Mouse (Mus musculus): ENCODE results near the gene Jazf1. TPM values are rescaled to one million over a fixed set of nuclear protein-coding genes. Genes with fewer than 3 reads are reported as not detected.

Gene Jazf1
- polyA plus RNA-seq, 1 experiment from 2014 or later = 3.2 TPM

- 62% methylated on average over 3 of the region's 3 CpGs for WGBS
- Histone ChIP-seq H3K9ac (ENCODE audit: low read depth, low read length) (no peak overlapping the region), H3K4me3 (replicated peaks; ENCODE audit: low read depth, low read length) (no peak overlapping the region), H3K4me2 (ENCODE audit: low read length) (no peak overlapping the region), H3K27ac (no peak overlapping the region), H3K9me3 (replicated peaks; ENCODE audit: low read length) (no peaks in the 10 kb centered on the region), H3K36me3 (ENCODE audit: insufficient read depth, low read length) (no peaks in the 10 kb centered on the region), H3K4me1 (replicated peaks; ENCODE audit: insufficient read depth, low read length) (no peaks in the 10 kb centered on the region), H3K27me3 (ENCODE audit: insufficient read depth, low read length) (no peaks in the 10 kb centered on the region)
- no peak for TF ChIP-seq CTCF (IDR thresholded peaks at IDR 0.05; ENCODE audit: low read depth)
- ATAC-seq (replicated peaks; ENCODE audit: low FRiP score, low read depth) (no peak), DNase-seq (ENCODE audit: low spot score) (no peak)
These were observed 30.3 kb downstream of the Jazf1 start for GRCm38 (mm10) chr6:53038176-53038575.

GRCm38 (mm10) chr6:53034362-53035011 lies 33.9 kb downstream of the Jazf1 start:
- no peaks in the 10 kb centered on the region for H3K27me3 ChIP-seq (ENCODE audit: insufficient read depth, low read length)
- no peaks in the 10 kb centered on the region for H3K4me1 ChIP-seq (replicated peaks; ENCODE audit: insufficient read depth, low read length)
- no peaks in the 10 kb centered on the region for H3K9me3 ChIP-seq (replicated peaks; ENCODE audit: low read length)
- DNase-seq (ENCODE audit: low spot score) (no peak), ATAC-seq (replicated peaks; ENCODE audit: low FRiP score, low read depth) (no peak)
- no peak overlapping the region for H3K4me2 ChIP-seq (ENCODE audit: low read length)
- H3K36me3 ChIP-seq (ENCODE audit: insufficient read depth, low read length) = no peaks in the 10 kb centered on the region
- 78% methylated on average over 6 of the region's 6 CpGs for WGBS
- TF ChIP-seq CTCF (IDR thresholded peaks at IDR 0.05; ENCODE audit: low read depth) = no peak
- H3K27ac ChIP-seq = no peak overlapping the region
- H3K4me3 ChIP-seq (replicated peaks; ENCODE audit: low read depth, low read length) = no peak overlapping the region
- no peak overlapping the region for H3K9ac ChIP-seq (ENCODE audit: low read depth, low read length)

GRCm38 (mm10) chr6:53032730-53033484 lies 35.5 kb downstream of the Jazf1 start:
- H3K9me3 ChIP-seq (replicated peaks; ENCODE audit: low read length) = no peaks in the 10 kb centered on the region
- DNase-seq (ENCODE audit: low spot score) (peak; percentile 28), ATAC-seq (replicated peaks; ENCODE audit: low FRiP score, low read depth) (no peak)
- WGBS = 71% methylated on average over 4 of the region's 4 CpGs
- H3K4me1 ChIP-seq (replicated peaks; ENCODE audit: insufficient read depth, low read length) = no peaks in the 10 kb centered on the region
- H3K27me3 ChIP-seq (ENCODE audit: insufficient read depth, low read length) = no peaks in the 10 kb centered on the region
- no peak overlapping the region for H3K4me2 ChIP-seq (ENCODE audit: low read length)
- peak; percentile 59 for TF ChIP-seq CTCF (IDR thresholded peaks at IDR 0.05; ENCODE audit: low read depth)
- H3K27ac ChIP-seq = no peak overlapping the region
- no peaks in the 10 kb centered on the region for H3K36me3 ChIP-seq (ENCODE audit: insufficient read depth, low read length)
- no peak overlapping the region for H3K4me3 ChIP-seq (replicated peaks; ENCODE audit: low read depth, low read length)
- no peak overlapping the region for H3K9ac ChIP-seq (ENCODE audit: low read depth, low read length)

- no peaks in the 10 kb centered on the region for H3K4me1 ChIP-seq (replicated peaks; ENCODE audit: insufficient read depth, low read length)
- no peaks in the 10 kb centered on the region for H3K36me3 ChIP-seq (ENCODE audit: insufficient read depth, low read length)
- no peaks in the 10 kb centered on the region for H3K27me3 ChIP-seq (ENCODE audit: insufficient read depth, low read length)
- H3K27ac ChIP-seq = no peak overlapping the region
- H3K4me3 ChIP-seq (replicated peaks; ENCODE audit: low read depth, low read length) = no peak overlapping the region
- DNase-seq (ENCODE audit: low spot score) (no peak), ATAC-seq (replicated peaks; ENCODE audit: low FRiP score, low read depth) (no peak)
- TF ChIP-seq CTCF (IDR thresholded peaks at IDR 0.05; ENCODE audit: low read depth) = no peak
- H3K9ac ChIP-seq (ENCODE audit: low read depth, low read length) = no peak overlapping the region
- H3K4me2 ChIP-seq (ENCODE audit: low read length) = no peak overlapping the region
- no peaks in the 10 kb centered on the region for H3K9me3 ChIP-seq (replicated peaks; ENCODE audit: low read length)
- WGBS = 93% methylated on average over 2 of the region's 2 CpGs
These were observed 46.4 kb downstream of the Jazf1 start for GRCm38 (mm10) chr6:53022069-53022468.

- Histone ChIP-seq H3K4me3 (replicated peaks; ENCODE audit: low read depth, low read length) (no peak overlapping the region), H3K9me3 (replicated peaks; ENCODE audit: low read length) (no peaks in the 10 kb centered on the region), H3K27ac (no peak overlapping the region), H3K4me2 (ENCODE audit: low read length) (no peak overlapping the region), H3K9ac (ENCODE audit: low read depth, low read length) (no peak overlapping the region), H3K36me3 (ENCODE audit: insufficient read depth, low read length) (no peaks in the 10 kb centered on the region), H3K4me1 (replicated peaks; ENCODE audit: insufficient read depth, low read length) (no peaks in the 10 kb centered on the region), H3K27me3 (ENCODE audit: insufficient read depth, low read length) (no peaks in the 10 kb centered on the region)
- 54% methylated on average over 2 of the region's 2 CpGs for WGBS
- no peak for DNase-seq (ENCODE audit: low spot score)
- ATAC-seq (replicated peaks; ENCODE audit: low FRiP score, low read depth) = no peak
- no peak for TF ChIP-seq CTCF (IDR thresholded peaks at IDR 0.05; ENCODE audit: low read depth)
These were observed 47.4 kb downstream of the Jazf1 start for GRCm38 (mm10) chr6:53021081-53021480.

GRCm38 (mm10) chr6:53017357-53018205 lies 50.9 kb downstream of the Jazf1 start:
- Histone ChIP-seq H3K4me3 (replicated peaks; ENCODE audit: low read depth, low read length) (no peak overlapping the region), H3K4me1 (replicated peaks; ENCODE audit: insufficient read depth, low read length) (no peaks in the 10 kb centered on the region), H3K36me3 (ENCODE audit: insufficient read depth, low read length) (no peaks in the 10 kb centered on the region), H3K27ac (no peak overlapping the region), H3K9ac (ENCODE audit: low read depth, low read length) (no peak overlapping the region), H3K27me3 (ENCODE audit: insufficient read depth, low read length) (no peaks in the 10 kb centered on the region), H3K4me2 (ENCODE audit: low read length) (no peak overlapping the region), H3K9me3 (replicated peaks; ENCODE audit: low read length) (no peaks in the 10 kb centered on the region)
- 64% methylated on average over 4 of the region's 4 CpGs for WGBS
- no peak for TF ChIP-seq CTCF (IDR thresholded peaks at IDR 0.05; ENCODE audit: low read depth)
- DNase-seq (ENCODE audit: low spot score) (no peak), ATAC-seq (replicated peaks; ENCODE audit: low FRiP score, low read depth) (no peak)

Data from kidney, postnatal 0 days (tissue).